Mouse (Mus musculus) heart, postnatal 0 days (tissue): ENCODE measurements around the gene Gm13762. TPM values are rescaled to one million over a fixed set of nuclear protein-coding genes. Genes with fewer than 3 reads are reported as not detected.
"Not testable (repeated sequence)": the region's sequence is repeated elsewhere in the genome, so short reads cannot be mapped to it uniquely, and the experiment has no call there.

Experiments used
- ATAC-seq: fragments of 200-750 bp; cut with Nextera tagmentation; 2 replicates; pipeline ENCODE4 v1.8.0; 2017; ENCODE audit warnings: low read depth, moderate number of reproducible peaks, moderate library complexity; ENCODE audit not compliant: insufficient read depth
- DNase-seq: peaks from one replicate; pipeline ENCODE4 v3.0.0-alpha.2; 2016; ENCODE audit warnings: low spot score
- H3K27ac ChIP-seq: fragments of 300-500 bp; sonication (generic); 2 replicates; pipeline ENCODE4 v1.5.1; 2014; ENCODE audit warnings: low read depth, mild to moderate bottlenecking
- H3K27me3 ChIP-seq: fragments of 300-500 bp; sonication (generic); 2 replicates; pipeline ENCODE4 v1.6.1; 2014; ENCODE audit warnings: low read length, mixed read lengths; ENCODE audit not compliant: control insufficient read depth, insufficient read depth
- H3K36me3 ChIP-seq: fragments of 300-500 bp; sonication (generic); replicated peaks from 2 replicates; pipeline ENCODE4 v1.6.1; 2014; ENCODE audit warnings: low read length, mixed read lengths; ENCODE audit not compliant: control insufficient read depth, insufficient read depth
- H3K4me1 ChIP-seq: fragments of 300-500 bp; sonication (generic); 2 replicates; pipeline ENCODE4 v1.6.1; 2014; ENCODE audit warnings: antibody characterized with exemption; ENCODE audit not compliant: control insufficient read depth, insufficient read depth
- H3K4me2 ChIP-seq: fragments of 300-500 bp; sonication (generic); 2 replicates; pipeline ENCODE4 v1.6.1; 2014; ENCODE audit warnings: low read depth, mild to moderate bottlenecking, low read length, moderate library complexity
- H3K4me3 ChIP-seq: fragments of 300-500 bp; sonication (generic); 2 replicates; pipeline ENCODE4 v1.5.1; 2014; ENCODE audit warnings: low read depth, low read length
- H3K9ac ChIP-seq: fragments of 300-500 bp; sonication (generic); replicated peaks from 2 replicates; pipeline ENCODE4 v1.6.1; 2014; ENCODE audit warnings: low read depth, low read length, mixed read lengths
- H3K9me3 ChIP-seq: fragments of 300-500 bp; sonication (generic); replicated peaks from 2 replicates; pipeline ENCODE4 v1.6.1; 2016; ENCODE audit warnings: low read length; ENCODE audit not compliant: control insufficient read depth
- CTCF ChIP-seq: IDR thresholded peaks from 2 replicates; pipeline ENCODE4 v1.5.1; 2016; ENCODE audit warnings: antibody characterized with exemption, control low read depth, low read depth
- EP300 ChIP-seq: IDR thresholded peaks from 2 replicates; pipeline ENCODE4 v1.6.1; 2016; ENCODE audit warnings: antibody characterized with exemption, low read depth
- WGBS: fragments of 180-500 bp; shearing (Covaris S2); extraction: QIAGEN DNeasy Blood & Tissue Kit; methylation state at CpG from one replicate; pipeline ENCODE4 v1.1.7; 2014; 5-methylcytosine and 5-hydroxymethylcytosine counted together
- polyA plus RNA-seq: library from polyadenylated mRNA; unstranded; fragments of >200 nt; fragmentation: Nextera tagmentation; extraction: Ambion mirVana; gene quantifications from 2 replicates; pipeline ENCODE4 v1.2.1, GENCODE M21; 2015
- total RNA-seq: library from RNA; depleted of rRNA; stranded (reverse); fragments of >200 nt; gene quantifications from 2 replicates; pipeline ENCODE4 v1.2.3, GENCODE M21; 2014; ENCODE audit warnings: low replicate concordance; rRNA removed

Gene Gm13762
- not detected in 2 replicates for total RNA-seq
- polyA plus RNA-seq, result not detected in 2 replicates

GRCm38 (mm10) chr2:88980181-88980580, at the start of gene Gm13762:
Gene Gm13762, minus strand, starts transcription at chr2:88980281.
- Histone ChIP-seq H3K9me3 (no peaks in the 10 kb centered on the region), H3K4me2 (no peak within 1 kb of the TSS), H3K4me1 (no peaks in the 10 kb centered on the region), H3K27me3 (no peaks in the 10 kb centered on the region), H3K36me3 (no peaks in the 10 kb centered on the region), H3K4me3 (no peak within 1 kb of the TSS), H3K9ac (no peak within 1 kb of the TSS), H3K27ac (no peak within 1 kb of the TSS)
- 64% methylated on average over 1 of the region's 1 CpGs for whole genome bisulfite sequencing
- no peak for DNase-seq
- no peak for TF ChIP-seq EP300
- TF ChIP-seq CTCF, result no peak
- no peak for ATAC-seq

- H3K9me3 ChIP-seq, H3K27ac ChIP-seq, ATAC-seq, H3K36me3 ChIP-seq, H3K4me3 ChIP-seq, H3K4me2 ChIP-seq, DNase-seq, H3K27me3 ChIP-seq, H3K9ac ChIP-seq, H3K4me1 ChIP-seq: not testable (repeated sequence)
- WGBS, result 59% methylated on average over 3 of the region's 3 CpGs
These were observed 41.4 kb upstream of the Gm13762 start for GRCm38 (mm10) chr2:89021436-89021835.

GRCm38 (mm10) chr2:89018240-89018639, 38.2 kb upstream of the Gm13762 start, which contains the start of gene Olfr1216:
Gene Olfr1216, minus strand, starts transcription at chr2:89018340.
- 48% methylated on average over 1 of the region's 1 CpGs for WGBS
- H3K27me3 ChIP-seq, result no peaks in the 10 kb centered on the region
- no peak for DNase-seq

GRCm38 (mm10) chr2:89006873-89007272, 26.8 kb upstream of the Gm13762 start, which contains the start of gene Olfr1215:
Gene Olfr1215, minus strand, starts transcription at chr2:89006973.
- Histone ChIP-seq H3K9ac (no peak within 1 kb of the TSS), H3K36me3 (no peaks in the 10 kb centered on the region), H3K4me3 (no peak within 1 kb of the TSS), H3K4me1 (no peaks in the 10 kb centered on the region), H3K9me3 (no peaks in the 10 kb centered on the region; the same call in 1 of the 2 replicates), H3K4me2 (no peak within 1 kb of the TSS), H3K27ac (no peak within 1 kb of the TSS), H3K27me3 (no peaks in the 10 kb centered on the region)
- TF ChIP-seq EP300 (no peak), CTCF (no peak)
- WGBS, result 43% methylated on average over 2 of the region's 2 CpGs
- DNase-seq, result no peak
- ATAC-seq, result no peak

More at GRCm38 (mm10) chr2:89018240-89018639, 38.2 kb upstream of the Gm13762 start, which contains the start of gene Olfr1216:
- Histone ChIP-seq H3K9ac (no peak within 1 kb of the TSS), H3K9me3 (no peaks in the 10 kb centered on the region), H3K4me1 (no peaks in the 10 kb centered on the region), H3K4me3 (no peak within 1 kb of the TSS), H3K4me2 (no peak within 1 kb of the TSS), H3K27ac (no peak within 1 kb of the TSS), H3K36me3 (no peaks in the 10 kb centered on the region)
- no peak for ATAC-seq
- no peak for TF ChIP-seq CTCF
- no peak for TF ChIP-seq EP300

GRCm38 (mm10) chr2:88992553-88992952, 12.5 kb upstream of the Gm13762 start, which contains the start of gene Olfr1214:
Gene Olfr1214, minus strand, starts transcription at chr2:88992653.
- no peak within 1 kb of the TSS for H3K4me2 ChIP-seq
- no peak for DNase-seq
- no peaks in the 10 kb centered on the region for H3K27me3 ChIP-seq
- 61% methylated on average over 1 of the region's 1 CpGs for WGBS
- no peak within 1 kb of the TSS for H3K4me3 ChIP-seq
- ATAC-seq, result no peak
- no peaks in the 10 kb centered on the region for H3K36me3 ChIP-seq
- no peak within 1 kb of the TSS for H3K27ac ChIP-seq
- TF ChIP-seq CTCF (no peak), EP300 (no peak)
- H3K9me3 ChIP-seq, result no peaks in the 10 kb centered on the region
- no peak within 1 kb of the TSS for H3K9ac ChIP-seq
- no peaks in the 10 kb centered on the region for H3K4me1 ChIP-seq

GRCm38 (mm10) chr2:88953669-88954068, 26.4 kb downstream of the Gm13762 start, which contains the start of gene Olfr1212:
Gene Olfr1212, plus strand, starts transcription at chr2:88953969.
- Histone ChIP-seq H3K9me3 (no peaks in the 10 kb centered on the region), H3K4me1 (no peaks in the 10 kb centered on the region), H3K36me3 (no peaks in the 10 kb centered on the region), H3K27me3 (no peaks in the 10 kb centered on the region), H3K4me3 (no peak within 1 kb of the TSS), H3K4me2 (no peak within 1 kb of the TSS), H3K9ac (no peak within 1 kb of the TSS), H3K27ac (no peak within 1 kb of the TSS)
- no peak for ATAC-seq
- no peak for DNase-seq
- TF ChIP-seq EP300, result no peak
- TF ChIP-seq CTCF, result no peak
